Mouse (Mus musculus): ENCODE results near the gene Rdx. TPM values are rescaled to one million over a fixed set of nuclear protein-coding genes. Genes with fewer than 3 reads are reported as not detected.
"Not testable (repeated sequence)": the region's sequence is repeated elsewhere in the genome, so short reads cannot be mapped to it uniquely, and the experiment has no call there.

Gene Rdx
- polyA plus RNA-seq, 1 experiment from 2014 or later, result 108 TPM

DNA sequence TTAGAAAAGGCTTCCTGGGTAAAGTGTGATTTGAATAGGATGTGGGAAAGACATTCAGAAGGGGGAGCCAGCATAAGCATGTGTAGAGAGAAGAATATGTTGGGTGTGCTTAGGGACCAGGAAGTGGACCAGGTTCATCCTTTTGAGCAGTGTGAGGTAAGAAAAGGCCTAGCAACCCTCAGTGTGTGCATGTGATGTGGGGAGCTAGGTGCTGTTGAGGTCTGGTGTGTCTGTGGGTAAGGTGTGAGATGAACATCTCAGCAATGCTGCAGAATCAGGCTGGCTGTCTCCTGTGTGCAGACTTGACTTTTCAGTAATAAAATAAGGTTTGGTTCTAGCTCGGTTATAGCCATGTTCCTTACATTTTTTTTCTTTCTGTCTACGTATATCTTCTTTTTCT is 23.1 kb downstream of the Rdx start:
- no peaks in the 10 kb centered on the region for H3K4me1 ChIP-seq
- no peak overlapping the region for H3K4me2 ChIP-seq (replicated peaks)
- no peak overlapping the region for H3K9ac ChIP-seq (replicated peaks)
- no peak overlapping the region for H3K4me3 ChIP-seq
- peaks cover 61% of the 10 kb centered on the region for H3K36me3 ChIP-seq
- no peaks in the 10 kb centered on the region for H3K9me3 ChIP-seq
- ATAC-seq (replicated peaks), result no peak
- 94% methylated on average over 2 of the region's 2 CpGs for WGBS
- H3K27ac ChIP-seq (replicated peaks), result no peak overlapping the region
- no peaks in the 10 kb centered on the region for H3K27me3 ChIP-seq

DNA sequence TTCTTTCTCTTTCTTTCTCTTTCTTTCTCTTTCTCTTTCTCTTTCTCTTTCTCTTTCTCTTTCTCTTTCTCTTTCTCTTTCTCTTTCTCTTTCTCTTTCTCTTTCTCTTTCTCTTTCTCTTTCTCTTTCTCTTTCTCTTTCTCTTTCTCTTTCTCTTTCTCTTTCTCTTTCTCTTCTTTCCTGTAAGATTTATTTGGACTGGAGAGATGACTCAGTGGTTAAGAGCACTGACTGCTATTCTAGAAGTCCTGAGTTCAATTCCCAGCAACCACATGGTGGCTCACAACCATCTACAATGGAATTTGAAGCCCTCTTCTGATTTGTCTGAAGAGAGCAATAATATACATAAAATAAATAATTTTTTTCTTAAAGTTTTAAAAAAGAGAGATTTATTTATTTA is 24.4 kb downstream of the Rdx start:
- not testable (repeated sequence) for H3K4me2 ChIP-seq (replicated peaks); H3K27me3 ChIP-seq; H3K9me3 ChIP-seq; ATAC-seq (replicated peaks); H3K27ac ChIP-seq (replicated peaks); H3K4me1 ChIP-seq; H3K4me3 ChIP-seq; H3K9ac ChIP-seq (replicated peaks)
- peaks cover 54% of the 10 kb centered on the region for H3K36me3 ChIP-seq

DNA sequence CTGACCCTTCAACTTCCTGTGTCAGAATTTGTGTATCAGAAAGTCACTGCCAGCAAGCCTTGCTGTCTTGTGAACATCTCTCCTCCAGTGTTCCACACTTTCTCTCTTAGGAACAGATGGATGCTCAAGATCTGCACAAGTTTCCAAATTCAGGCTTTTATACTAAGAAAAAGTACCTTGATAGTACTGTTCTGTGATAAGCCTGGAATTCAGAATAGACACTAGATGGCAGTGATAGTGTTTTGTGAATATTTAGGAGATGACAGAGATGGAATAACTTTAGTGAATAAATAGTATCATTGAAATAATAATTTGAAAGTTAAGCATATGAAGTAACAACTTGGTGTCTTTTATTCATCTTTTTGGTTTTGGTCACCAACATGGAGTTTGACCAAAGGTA is 25.2 kb downstream of the Rdx start:
- Histone ChIP-seq H3K9ac (replicated peaks) (no peak overlapping the region), H3K27me3 (no peaks in the 10 kb centered on the region), H3K27ac (replicated peaks) (no peak overlapping the region), H3K4me1 (no peaks in the 10 kb centered on the region), H3K36me3 (peaks cover 50% of the 10 kb centered on the region), H3K4me3 (no peak overlapping the region), H3K9me3 (no peaks in the 10 kb centered on the region), H3K4me2 (replicated peaks) (no peak overlapping the region)
- ATAC-seq (replicated peaks), result no peak

DNA sequence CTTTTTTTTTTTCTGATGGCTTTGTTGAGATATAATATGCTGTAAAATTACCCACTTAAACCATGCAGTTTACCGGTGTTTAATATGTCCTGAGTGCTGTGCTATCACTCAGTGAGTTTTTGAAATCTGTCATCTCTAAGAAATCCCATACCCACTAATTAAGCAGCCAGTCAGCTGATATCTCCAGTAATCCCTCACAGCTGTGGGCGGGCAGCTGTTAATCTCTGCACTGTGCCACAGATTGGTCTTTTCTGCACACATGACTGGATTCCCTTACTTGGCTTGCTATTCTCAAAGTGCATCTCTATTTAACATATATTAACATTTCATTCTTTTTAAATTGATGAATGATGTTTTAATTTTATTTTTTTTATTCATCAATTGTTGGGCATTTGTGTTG is 29.1 kb downstream of the Rdx start:
- Histone ChIP-seq H3K4me1 (no peaks in the 10 kb centered on the region), H3K9me3 (no peaks in the 10 kb centered on the region), H3K36me3 (peaks cover 34% of the 10 kb centered on the region), H3K27ac (replicated peaks) (no peak overlapping the region), H3K27me3 (no peaks in the 10 kb centered on the region), H3K9ac (replicated peaks) (no peak overlapping the region), H3K4me2 (replicated peaks) (no peak overlapping the region), H3K4me3 (no peak overlapping the region)
- ATAC-seq (replicated peaks), result no peak
- 81% methylated on average over 2 of the region's 2 CpGs for WGBS

DNA sequence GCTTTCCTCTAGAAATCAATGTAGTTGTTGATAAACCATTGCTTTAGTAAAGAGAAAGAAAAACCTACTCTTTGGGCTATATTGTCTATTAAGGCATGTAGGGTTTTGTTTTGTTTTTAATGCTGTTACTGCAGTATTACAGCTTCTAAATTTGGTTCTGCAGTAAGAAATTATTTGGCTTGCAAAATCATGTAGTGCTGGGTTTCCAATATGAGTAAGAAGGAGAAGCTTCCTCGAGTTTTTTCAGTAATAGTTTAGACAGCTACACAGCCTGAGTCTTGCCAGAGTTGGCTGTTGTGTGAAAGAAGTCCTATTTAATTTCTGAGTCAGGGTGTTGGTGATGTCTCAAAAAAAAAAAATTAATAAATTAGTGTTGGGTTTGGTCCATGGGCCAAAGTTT is 30.7 kb downstream of the Rdx start:
- H3K9ac ChIP-seq (replicated peaks), result no peak overlapping the region
- H3K4me1 ChIP-seq, result no peaks in the 10 kb centered on the region
- WGBS, result 85% methylated on average over 1 of the region's 1 CpGs
- H3K36me3 ChIP-seq, result peaks cover 35% of the 10 kb centered on the region
- no peaks in the 10 kb centered on the region for H3K9me3 ChIP-seq
- no peak overlapping the region for H3K4me2 ChIP-seq (replicated peaks)
- H3K4me3 ChIP-seq, result no peak overlapping the region
- H3K27me3 ChIP-seq, result no peaks in the 10 kb centered on the region
- ATAC-seq (replicated peaks), result no peak
- no peak overlapping the region for H3K27ac ChIP-seq (replicated peaks)

DNA sequence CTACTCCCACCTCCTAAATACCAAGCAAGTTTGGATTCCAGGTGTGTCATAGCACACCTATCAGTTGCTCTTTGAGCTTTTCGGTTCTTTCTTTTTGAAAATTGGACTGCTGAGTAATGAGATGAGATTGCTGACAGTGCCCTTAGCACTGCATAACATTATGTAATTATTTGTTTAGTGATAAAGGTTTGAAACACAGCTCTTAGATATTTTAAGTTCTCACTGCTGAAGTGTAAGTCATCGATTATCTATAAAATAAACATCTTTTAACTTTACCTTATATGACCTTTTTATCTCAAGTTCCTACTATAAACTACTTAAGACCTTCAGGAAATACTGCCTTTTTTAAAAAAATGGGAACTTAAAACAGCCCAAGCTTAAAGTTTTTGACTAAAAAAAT is 35.0 kb downstream of the Rdx start:
- H3K27ac ChIP-seq (replicated peaks), result no peak overlapping the region
- no peak for ATAC-seq (replicated peaks)
- WGBS, result 97% methylated on average over 2 of the region's 2 CpGs
- no peak overlapping the region for H3K4me3 ChIP-seq
- H3K4me1 ChIP-seq, result no peaks in the 10 kb centered on the region
- H3K9me3 ChIP-seq, result no peaks in the 10 kb centered on the region
- no peak overlapping the region for H3K9ac ChIP-seq (replicated peaks)
- H3K36me3 ChIP-seq, result peaks cover 43% of the 10 kb centered on the region
- no peaks in the 10 kb centered on the region for H3K27me3 ChIP-seq
- H3K4me2 ChIP-seq (replicated peaks), result no peak overlapping the region

DNA sequence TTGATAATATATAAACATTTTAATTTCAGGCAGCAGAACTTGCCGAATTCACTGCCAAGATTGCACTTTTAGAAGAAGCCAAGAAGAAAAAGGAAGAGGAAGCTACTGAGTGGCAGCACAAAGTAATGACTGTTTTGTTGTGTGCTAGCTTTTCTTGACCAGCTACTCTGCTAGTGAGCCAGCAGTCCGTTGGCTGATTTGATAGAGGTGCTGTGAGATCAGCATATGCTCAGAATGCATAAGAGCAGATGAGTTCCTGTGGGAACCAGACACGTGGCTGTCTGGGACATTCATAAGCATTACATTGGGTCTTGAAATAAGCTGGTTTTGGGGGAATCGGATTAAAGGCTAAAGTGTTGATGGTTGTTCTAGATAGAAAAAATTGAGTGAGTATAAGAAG is 35.4 kb downstream of the Rdx start:
- 87% methylated on average over 4 of the region's 4 CpGs for WGBS
- peaks cover 47% of the 10 kb centered on the region for H3K36me3 ChIP-seq
- no peak overlapping the region for H3K4me2 ChIP-seq (replicated peaks)

DNA sequence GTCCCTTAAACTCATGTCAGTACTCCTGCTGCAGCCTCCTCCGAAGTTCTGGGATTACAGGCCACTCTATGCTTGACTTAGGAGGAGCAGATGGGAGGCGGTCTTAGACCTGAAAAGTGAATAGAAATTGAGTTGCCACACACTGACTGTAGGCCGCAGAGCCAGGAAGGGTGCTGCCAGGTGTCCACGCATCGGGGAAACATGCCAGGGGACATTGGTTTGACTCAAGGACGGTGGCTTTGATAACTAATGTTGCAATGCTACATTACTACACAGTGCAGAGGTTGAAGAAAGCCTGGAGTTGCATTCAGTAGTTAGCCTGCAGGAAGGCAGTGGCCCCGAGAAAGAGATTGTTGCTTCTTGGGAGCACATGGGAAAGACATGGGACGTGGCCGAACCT is 44.8 kb downstream of the Rdx start:
- no peak for ATAC-seq (replicated peaks)
- Histone ChIP-seq H3K36me3 (peaks cover 21% of the 10 kb centered on the region), H3K27me3 (no peaks in the 10 kb centered on the region), H3K9ac (replicated peaks) (no peak overlapping the region), H3K4me2 (replicated peaks) (no peak overlapping the region), H3K9me3 (no peaks in the 10 kb centered on the region), H3K4me1 (no peaks in the 10 kb centered on the region), H3K27ac (replicated peaks) (no peak overlapping the region), H3K4me3 (no peak overlapping the region)
- 91% methylated on average over 9 of the region's 9 CpGs for whole genome bisulfite sequencing

More for the DNA sequence above, 35.4 kb downstream of the Rdx start:
- Histone ChIP-seq H3K4me1 (no peaks in the 10 kb centered on the region), H3K27ac (replicated peaks) (no peak overlapping the region), H3K27me3 (no peaks in the 10 kb centered on the region), H3K9me3 (no peaks in the 10 kb centered on the region), H3K9ac (replicated peaks) (no peak overlapping the region), H3K4me3 (no peak overlapping the region)
- ATAC-seq (replicated peaks), result no peak

DNA sequence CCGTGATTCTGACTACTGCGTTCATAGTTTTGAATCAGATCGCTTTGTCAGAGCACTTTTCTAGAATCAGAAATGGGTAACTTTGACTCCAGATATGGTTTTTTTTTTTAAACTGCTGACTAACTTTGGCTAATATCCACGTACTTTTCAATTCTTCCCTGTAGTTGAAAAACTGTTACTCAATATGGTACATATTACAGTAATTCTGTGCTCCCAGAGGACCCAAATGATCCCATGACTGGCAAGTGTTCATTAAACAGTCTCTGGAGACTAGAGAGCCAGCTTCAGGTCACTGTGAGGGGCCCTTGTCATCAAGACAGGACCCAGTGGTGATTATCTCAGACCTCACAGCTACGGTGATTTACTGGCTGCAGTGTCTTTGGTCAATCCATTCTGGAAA is 45.3 kb downstream of the Rdx start:
- no peak overlapping the region for H3K4me2 ChIP-seq (replicated peaks)
- H3K4me1 ChIP-seq, result no peaks in the 10 kb centered on the region
- 90% methylated on average over 5 of the region's 5 CpGs for WGBS
- no peak for ATAC-seq (replicated peaks)
- H3K36me3 ChIP-seq, result peaks cover 15% of the 10 kb centered on the region
- H3K27me3 ChIP-seq, result no peaks in the 10 kb centered on the region
- H3K4me3 ChIP-seq, result no peak overlapping the region
- no peak overlapping the region for H3K9ac ChIP-seq (replicated peaks)
- H3K9me3 ChIP-seq, result no peaks in the 10 kb centered on the region
- no peak overlapping the region for H3K27ac ChIP-seq (replicated peaks)

DNA sequence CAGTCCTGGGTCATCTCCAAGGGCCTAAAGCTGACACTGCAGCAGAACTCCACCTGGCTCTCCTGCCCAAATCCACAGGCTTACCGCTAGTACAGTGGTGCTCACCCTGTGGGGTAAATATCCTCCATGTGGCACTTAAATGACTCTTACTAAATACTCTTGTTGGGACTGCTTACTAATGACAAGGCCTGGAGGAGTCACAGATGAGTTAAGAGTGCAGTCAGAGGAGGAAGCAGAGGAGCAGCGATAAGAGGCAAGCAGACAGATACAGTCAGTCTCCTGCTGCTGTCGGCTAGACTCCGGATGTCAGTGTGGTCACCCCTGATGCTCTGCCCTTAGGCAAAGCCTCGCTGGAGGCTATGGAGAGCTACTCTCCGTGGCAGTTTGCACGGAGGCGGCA is 46.1 kb downstream of the Rdx start:
- H3K4me3 ChIP-seq, result no peak overlapping the region

DNA sequence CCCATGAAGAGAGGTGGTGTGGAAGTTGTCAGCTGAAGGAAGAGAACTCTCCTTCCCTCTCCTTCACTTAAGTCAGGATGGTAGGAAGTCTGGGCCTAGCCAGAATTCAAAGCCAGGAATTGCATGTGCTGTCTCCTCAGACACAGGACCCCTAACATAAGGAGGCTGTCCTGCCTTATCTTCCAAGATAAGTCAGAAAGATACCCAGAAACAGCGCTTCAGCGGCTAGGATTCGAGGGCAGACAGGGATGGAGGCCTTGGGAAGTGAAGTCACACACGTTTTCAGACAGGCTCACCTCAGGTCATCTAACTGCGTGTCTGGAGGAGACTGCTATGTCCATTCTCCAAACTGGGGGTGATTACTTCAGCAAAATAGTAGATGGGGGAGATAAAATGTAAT is 47.0 kb downstream of the Rdx start:
- Histone ChIP-seq H3K36me3 (peaks cover 5% of the 10 kb centered on the region; the same call in 1 of the 2 replicates), H3K27me3 (no peaks in the 10 kb centered on the region), H3K4me2 (replicated peaks) (no peak overlapping the region), H3K9me3 (no peaks in the 10 kb centered on the region), H3K4me3 (no peak overlapping the region), H3K9ac (replicated peaks) (no peak overlapping the region), H3K27ac (replicated peaks) (no peak overlapping the region), H3K4me1 (no peaks in the 10 kb centered on the region)
- WGBS, result 85% methylated on average over 5 of the region's 5 CpGs
- ATAC-seq (replicated peaks), result no peak

More for the DNA sequence above, 46.1 kb downstream of the Rdx start:
- WGBS, result 74% methylated on average over 8 of the region's 8 CpGs
- no peak for ATAC-seq (replicated peaks)
- Histone ChIP-seq H3K4me2 (replicated peaks) (no peak overlapping the region), H3K27me3 (no peaks in the 10 kb centered on the region), H3K4me1 (no peaks in the 10 kb centered on the region), H3K9ac (replicated peaks) (no peak overlapping the region), H3K36me3 (peaks cover 11% of the 10 kb centered on the region; the same call in 1 of the 2 replicates), H3K27ac (replicated peaks) (no peak overlapping the region), H3K9me3 (no peaks in the 10 kb centered on the region)

DNA sequence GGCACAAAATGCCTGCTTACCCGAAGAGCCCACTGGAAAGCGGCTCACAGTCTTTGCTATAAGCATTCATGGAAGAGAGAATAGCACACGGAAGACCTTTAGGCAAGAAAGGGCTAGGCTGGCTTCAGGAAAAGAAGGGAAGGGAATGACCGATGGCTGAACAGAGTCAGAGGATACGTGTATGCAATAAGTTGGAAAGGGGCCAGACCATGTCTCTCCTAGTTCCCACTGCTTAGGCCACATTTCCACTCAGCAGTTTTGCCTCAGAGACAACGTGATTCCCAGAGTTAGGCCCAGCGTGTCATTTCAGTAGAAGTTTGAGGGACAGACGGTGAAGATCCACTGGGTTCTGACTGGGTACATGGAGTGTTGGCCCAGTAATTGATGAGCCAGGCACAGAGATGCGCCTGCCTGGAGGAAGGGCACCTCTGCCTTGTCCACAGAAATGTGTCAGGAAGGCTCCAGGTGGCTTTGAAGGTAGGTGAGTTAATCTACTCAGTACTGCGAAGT is 47.6 kb downstream of the Rdx start:
- no peaks in the 10 kb centered on the region for H3K4me1 ChIP-seq
- ATAC-seq (replicated peaks), result no peak
- H3K36me3 ChIP-seq, result peaks cover 3% of the 10 kb centered on the region; the same call in 1 of the 2 replicates
- no peaks in the 10 kb centered on the region for H3K9me3 ChIP-seq
- H3K4me2 ChIP-seq (replicated peaks), result no peak overlapping the region
- H3K4me3 ChIP-seq, result no peak overlapping the region
- no peak overlapping the region for H3K27ac ChIP-seq (replicated peaks)
- no peaks in the 10 kb centered on the region for H3K27me3 ChIP-seq
- WGBS, result 87% methylated on average over 10 of the region's 10 CpGs
- no peak overlapping the region for H3K9ac ChIP-seq (replicated peaks)

DNA sequence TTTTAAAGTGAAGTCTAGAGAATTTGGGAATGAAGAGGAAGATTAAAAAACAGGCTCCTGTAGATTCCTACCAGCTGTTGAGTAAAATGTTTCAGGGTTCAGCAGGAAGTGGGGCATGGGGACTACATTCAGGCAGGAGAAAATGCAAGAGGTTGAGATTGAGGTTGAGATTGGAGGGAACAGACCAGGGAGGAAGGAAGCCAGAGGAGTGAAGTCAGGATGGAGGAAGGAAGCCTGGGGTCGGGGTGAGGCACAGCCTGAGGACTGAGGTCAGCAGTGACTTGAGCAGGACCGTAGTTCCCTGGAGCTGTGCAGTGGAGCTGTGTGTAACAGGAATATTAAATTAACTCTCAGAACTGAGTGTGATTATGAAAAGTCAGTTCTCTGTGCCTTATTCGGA is 48.7 kb downstream of the Rdx start:
- no peak overlapping the region for H3K4me3 ChIP-seq
- no peaks in the 10 kb centered on the region for H3K4me1 ChIP-seq
- no peak overlapping the region for H3K9ac ChIP-seq (replicated peaks)
- no peaks in the 10 kb centered on the region for H3K36me3 ChIP-seq
- no peak overlapping the region for H3K27ac ChIP-seq (replicated peaks)
- H3K9me3 ChIP-seq, result no peaks in the 10 kb centered on the region
- no peak for ATAC-seq (replicated peaks)
- H3K4me2 ChIP-seq (replicated peaks), result no peak overlapping the region
- WGBS, result 90% methylated on average over 3 of the region's 3 CpGs
- H3K27me3 ChIP-seq, result no peaks in the 10 kb centered on the region
